Mouse (Mus musculus) embryonic fibroblast, embryonic 13.5 days (primary cell): ENCODE data around the gene Sbf2.

Source experiments
- CTCF ChIP-seq: IDR thresholded peaks from 2 replicates; pipeline ENCODE4 v1.5.1; 2011; ENCODE audit warnings: mild to moderate bottlenecking, control low read depth, low read length, moderate library complexity, borderline replicate concordance; ENCODE audit not compliant: insufficient read depth
- POLR2A ChIP-seq: IDR thresholded peaks from 2 replicates; pipeline ENCODE4 v1.6.1; 2011; ENCODE audit warnings: low read depth, mild to moderate bottlenecking, control low read depth, low read length, moderate library complexity

DNA sequence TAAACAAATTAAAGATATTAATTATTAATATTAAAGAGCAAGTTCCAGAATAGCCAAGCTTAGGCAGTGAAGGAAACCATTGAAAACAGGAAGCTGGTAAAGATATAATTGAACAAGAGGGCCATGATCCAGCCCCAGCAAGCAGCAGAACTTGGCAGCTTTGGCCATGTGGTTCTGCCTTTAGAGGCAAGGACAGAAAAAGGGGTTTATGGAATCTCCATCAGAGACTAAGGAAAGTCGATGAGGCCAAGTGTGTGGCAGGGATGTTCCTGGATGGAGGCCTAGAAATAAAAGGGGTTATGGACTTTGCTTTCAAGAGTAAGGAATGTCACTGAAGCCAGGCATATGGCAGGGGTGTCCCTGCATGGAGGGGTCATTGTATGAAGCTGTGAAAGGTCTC is 198.4 kb downstream of the Sbf2 start:
- no peak for TF ChIP-seq POLR2A
- TF ChIP-seq CTCF: no peak
